Mouse (Mus musculus) megakaryocyte, embryonic 14.5 days (primary cell): ENCODE results near the gene Srpk1.

Experiments used
- FLI1 ChIP-seq: IDR thresholded peaks from 2 replicates; pipeline ENCODE4 v1.6.1; 2012; ENCODE audit warnings: low read length, inconsistent platforms, mixed read lengths
- GATA1 ChIP-seq: IDR thresholded peaks from 3 replicates; pipeline ENCODE4 v1.6.1; 2012; ENCODE audit warnings: mixed read lengths, low read length, inconsistent platforms, borderline replicate concordance

- no peak for TF ChIP-seq GATA1
- no peak for TF ChIP-seq FLI1
These were observed 28.5 kb downstream of the Srpk1 start for GRCm38 (mm10) chr17:28593965-28594364.
